Mouse (Mus musculus) forebrain, embryonic 14.5 days (tissue): ENCODE results near the gene Fgfr2. TPM values are rescaled to one million over a fixed set of nuclear protein-coding genes. Genes with fewer than 3 reads are reported as not detected.

ENCODE experiments used
- ATAC-seq: fragments of 200-750 bp; cut with Nextera tagmentation; 2 replicates; pipeline ENCODE4 v1.8.0; 2017; ENCODE audit warnings: mild to moderate bottlenecking, moderate library complexity
- DNase-seq: peaks from one replicate; pipeline ENCODE4 v3.0.0-alpha.2; 2015; ENCODE audit warnings: low spot score
- H3K27ac ChIP-seq: fragments of 300-500 bp; sonication (generic); 2 replicates; pipeline ENCODE4 v1.5.1; 2014; ENCODE audit warnings: low read depth, mild to moderate bottlenecking, control low read depth, low read length, moderate library complexity
- H3K27me3 ChIP-seq: fragments of 300-500 bp; sonication (generic); replicated peaks from 2 replicates; pipeline ENCODE4 v1.6.1; 2014; ENCODE audit warnings: low read length, control low read depth, mixed read lengths; ENCODE audit not compliant: control insufficient read depth, insufficient read depth
- H3K36me3 ChIP-seq: fragments of 300-500 bp; sonication (generic); 2 replicates; pipeline ENCODE4 v1.6.1; 2014; ENCODE audit warnings: low read length, control low read depth; ENCODE audit not compliant: control insufficient read depth, insufficient read depth
- H3K4me1 ChIP-seq: fragments of 300-500 bp; sonication (generic); 2 replicates; pipeline ENCODE4 v1.6.1; 2014; ENCODE audit warnings: antibody characterized with exemption, low read length, control low read depth; ENCODE audit not compliant: control insufficient read depth, insufficient read depth
- H3K4me2 ChIP-seq: fragments of 300-500 bp; sonication (generic); 2 replicates; pipeline ENCODE4 v1.6.1; 2014; ENCODE audit warnings: mild to moderate bottlenecking, control low read depth, low read length
- H3K4me3 ChIP-seq: fragments of 300-500 bp; sonication (generic); 2 replicates; pipeline ENCODE4 v1.5.1; 2014; ENCODE audit warnings: low read depth, low read length, control low read depth
- H3K9ac ChIP-seq: fragments of 300-500 bp; sonication (generic); 2 replicates; pipeline ENCODE4 v1.6.1; 2014; ENCODE audit warnings: mild to moderate bottlenecking, low read length, control low read depth, moderate library complexity
- H3K9me3 ChIP-seq: fragments of 300-500 bp; sonication (generic); replicated peaks from 2 replicates; pipeline ENCODE4 v1.6.1; 2016; ENCODE audit warnings: low read length, control low read depth, mixed read lengths; ENCODE audit not compliant: control insufficient read depth
- WGBS: fragments of 180-500 bp; shearing (Covaris S2); extraction: QIAGEN DNeasy Blood & Tissue Kit; methylation state at CpG from one replicate; pipeline ENCODE4 v1.1.7; 2014; 5-methylcytosine and 5-hydroxymethylcytosine counted together
- polyA plus RNA-seq: library from polyadenylated mRNA; unstranded; fragments of >200 nt; fragmentation: Nextera tagmentation; extraction: Ambion mirVana; gene quantifications from 2 replicates; pipeline ENCODE4 v1.2.1, GENCODE M21; 2014

Fgfr2 gene
- polyA plus RNA-seq, 1 experiment from 2014 or later, result 35.9 TPM

GRCm38 (mm10) chr7:131169099-131169498 is 1954.1 kb downstream of the Fgfr2 start:
- Histone ChIP-seq H3K27me3 (no peaks in the 10 kb centered on the region), H3K36me3 (no peaks in the 10 kb centered on the region), H3K27ac (no peak overlapping the region), H3K9me3 (no peaks in the 10 kb centered on the region), H3K4me3 (no peak overlapping the region), H3K4me2 (no peak overlapping the region), H3K4me1 (no peaks in the 10 kb centered on the region), H3K9ac (no peak overlapping the region)
- ATAC-seq (no peak), DNase-seq (no peak)
- 59% methylated on average over 2 of the region's 2 CpGs for WGBS

DNA sequence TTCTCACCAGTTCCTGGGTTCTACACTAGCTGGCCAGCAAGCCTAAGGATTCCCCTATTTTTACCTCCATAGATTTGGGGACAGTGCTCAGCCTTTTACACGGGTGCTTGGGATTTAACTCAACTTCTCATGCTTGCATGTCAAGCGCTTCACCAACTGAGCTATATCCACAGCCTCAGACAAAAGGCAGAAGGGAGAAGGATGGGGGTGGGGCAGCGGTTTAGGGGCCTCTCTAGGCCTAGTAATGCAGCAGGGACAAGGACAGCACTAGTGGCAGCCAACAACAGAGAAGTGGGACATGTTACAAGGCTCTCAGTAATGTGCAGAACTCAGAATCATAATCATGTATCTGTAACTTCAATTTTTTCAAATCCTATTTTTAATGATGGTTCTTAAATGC is 1955.4 kb downstream of the Fgfr2 start:
- no peaks in the 10 kb centered on the region for H3K4me1 ChIP-seq
- WGBS, result 79% methylated on average over 3 of the region's 3 CpGs
- no peak overlapping the region for H3K4me3 ChIP-seq
- DNase-seq, result no peak
- no peaks in the 10 kb centered on the region for H3K9me3 ChIP-seq
- ATAC-seq, result no peak
- no peaks in the 10 kb centered on the region for H3K27me3 ChIP-seq
- no peak overlapping the region for H3K27ac ChIP-seq
- no peak overlapping the region for H3K4me2 ChIP-seq
- no peaks in the 10 kb centered on the region for H3K36me3 ChIP-seq
- no peak overlapping the region for H3K9ac ChIP-seq

DNA sequence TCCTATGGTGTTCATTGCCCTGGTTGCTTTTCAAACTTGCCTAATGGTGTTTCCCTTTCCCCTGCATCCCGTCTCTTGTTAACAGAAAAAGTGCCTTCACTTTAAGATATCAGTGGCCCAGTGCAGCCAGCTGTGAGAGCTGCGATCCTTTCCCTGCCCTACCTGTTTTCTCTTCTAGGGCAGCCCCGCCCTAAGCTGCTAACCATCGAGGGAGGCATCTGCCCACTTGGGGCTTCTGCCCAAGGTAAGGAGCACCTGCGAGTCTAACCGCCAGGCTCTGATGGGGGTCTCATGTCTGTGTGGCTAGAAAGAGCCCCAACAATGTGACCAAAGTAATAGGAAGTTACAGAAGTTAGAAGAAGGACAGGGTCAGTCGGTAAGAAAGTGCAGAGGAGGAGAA is 1960.9 kb downstream of the Fgfr2 start:
- no peak overlapping the region for H3K9ac ChIP-seq
- H3K36me3 ChIP-seq, result no peaks in the 10 kb centered on the region
- no peaks in the 10 kb centered on the region for H3K4me1 ChIP-seq
- no peaks in the 10 kb centered on the region for H3K27me3 ChIP-seq
- H3K9me3 ChIP-seq, result no peaks in the 10 kb centered on the region
- ATAC-seq, result no peak
- no peak overlapping the region for H3K27ac ChIP-seq
- 82% methylated on average over 7 of the region's 7 CpGs for WGBS
- H3K4me2 ChIP-seq, result no peak overlapping the region
- H3K4me3 ChIP-seq, result no peak overlapping the region
- no peak for DNase-seq

DNA sequence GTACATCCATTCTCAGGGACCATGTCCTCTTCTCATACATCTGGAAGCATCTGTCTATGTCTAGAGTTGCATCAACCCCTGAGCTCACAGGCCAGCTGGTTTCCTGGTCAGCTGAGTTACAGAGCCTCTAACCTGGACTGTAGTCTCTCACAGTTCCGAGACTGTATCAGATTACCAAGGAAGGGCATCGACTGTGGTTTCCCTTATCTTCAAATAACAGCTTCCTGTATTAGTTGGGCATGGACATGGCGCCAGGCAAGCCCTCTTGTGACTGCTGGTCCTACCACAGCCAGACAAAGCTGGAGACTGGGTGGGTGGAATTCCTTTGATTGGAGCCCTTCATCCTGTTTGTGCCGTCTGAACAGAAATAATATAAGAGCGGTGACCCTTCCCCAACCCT is 1970.1 kb downstream of the Fgfr2 start:
- Histone ChIP-seq H3K4me2 (no peak overlapping the region), H3K4me3 (no peak overlapping the region), H3K9ac (no peak overlapping the region), H3K36me3 (no peaks in the 10 kb centered on the region), H3K9me3 (no peaks in the 10 kb centered on the region), H3K27ac (no peak overlapping the region), H3K4me1 (no peaks in the 10 kb centered on the region), H3K27me3 (no peaks in the 10 kb centered on the region)
- no peak for DNase-seq
- ATAC-seq, result no peak
- WGBS, result 87% methylated on average over 5 of the region's 5 CpGs

DNA sequence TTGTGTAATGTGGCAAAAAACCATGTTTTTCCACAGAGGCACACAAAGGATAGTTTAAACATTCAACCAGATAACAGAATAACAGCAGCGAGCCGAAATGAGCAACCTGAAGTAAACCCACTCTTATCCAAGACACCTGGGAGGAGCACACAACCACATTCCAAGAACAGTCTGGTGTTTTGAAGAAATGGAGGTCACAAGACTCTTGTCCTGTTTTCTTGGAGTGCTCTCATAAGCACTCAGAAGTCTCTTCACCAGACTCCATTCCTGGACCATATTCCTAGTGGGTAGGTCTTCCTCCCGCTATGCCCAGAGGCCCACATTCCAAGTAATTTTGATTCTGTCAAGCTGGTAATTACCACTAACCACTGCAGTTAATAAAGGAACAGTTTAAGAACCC is 1973.0 kb downstream of the Fgfr2 start:
- ATAC-seq (no peak), DNase-seq (no peak)
- Histone ChIP-seq H3K27ac (no peak overlapping the region), H3K4me1 (no peaks in the 10 kb centered on the region), H3K4me2 (no peak overlapping the region), H3K27me3 (no peaks in the 10 kb centered on the region), H3K4me3 (no peak overlapping the region), H3K9ac (no peak overlapping the region), H3K9me3 (no peaks in the 10 kb centered on the region), H3K36me3 (no peaks in the 10 kb centered on the region)
- WGBS, result 83% methylated on average over 3 of the region's 3 CpGs

GRCm38 (mm10) chr7:131146214-131146613 is 1976.9 kb downstream of the Fgfr2 start, which contains the start of gene 4933402N03Rik:
Gene 4933402N03Rik, minus strand, starts transcription at chr7:131146314.
- ATAC-seq, result no peak
- Histone ChIP-seq H3K27ac (no peak within 1 kb of the TSS), H3K4me1 (no peaks in the 10 kb centered on the region), H3K4me3 (no peak within 1 kb of the TSS), H3K9me3 (no peaks in the 10 kb centered on the region), H3K27me3 (no peaks in the 10 kb centered on the region), H3K4me2 (no peak within 1 kb of the TSS), H3K36me3 (no peaks in the 10 kb centered on the region), H3K9ac (no peak within 1 kb of the TSS)
- 91% methylated on average over 2 of the region's 2 CpGs for WGBS
- DNase-seq, result no peak

GRCm38 (mm10) chr7:131133181-131133580 is 1990.0 kb downstream of the Fgfr2 start:
- Histone ChIP-seq H3K9ac (no peak overlapping the region), H3K36me3 (no peaks in the 10 kb centered on the region), H3K9me3 (no peaks in the 10 kb centered on the region), H3K4me2 (no peak overlapping the region), H3K4me1 (no peaks in the 10 kb centered on the region), H3K4me3 (no peak overlapping the region), H3K27me3 (no peaks in the 10 kb centered on the region), H3K27ac (no peak overlapping the region)
- WGBS, result 76% methylated on average over 3 of the region's 3 CpGs
- no peak for ATAC-seq
- DNase-seq, result no peak

DNA sequence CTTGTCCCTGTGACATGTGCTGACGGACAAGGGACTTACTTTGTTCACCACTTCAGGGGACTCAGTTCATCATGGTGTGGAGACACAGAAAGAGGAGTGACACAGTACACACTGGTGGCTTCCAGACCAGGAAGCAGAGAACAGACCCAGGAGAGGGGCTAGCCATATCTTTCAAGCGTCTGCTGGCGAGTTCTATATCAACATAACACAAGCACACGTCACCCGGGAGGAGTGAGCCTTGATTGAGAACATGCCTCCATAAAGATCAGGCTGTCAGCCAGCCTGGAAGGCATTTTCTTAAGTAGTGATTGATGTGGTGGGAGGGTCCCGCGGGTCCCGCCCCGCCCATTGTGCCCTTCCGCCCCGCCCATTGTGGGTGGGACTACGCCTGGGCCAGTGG is 1993.1 kb downstream of the Fgfr2 start:
- Histone ChIP-seq H3K4me2 (no peak overlapping the region), H3K9ac (no peak overlapping the region), H3K27ac (no peak overlapping the region), H3K27me3 (no peaks in the 10 kb centered on the region), H3K4me1 (no peaks in the 10 kb centered on the region), H3K9me3 (no peaks in the 10 kb centered on the region), H3K4me3 (no peak overlapping the region), H3K36me3 (no peaks in the 10 kb centered on the region)
- DNase-seq, result no peak
- no peak for ATAC-seq
- WGBS, result 76% methylated on average over 12 of the region's 12 CpGs

GRCm38 (mm10) chr7:131122210-131122807 is 2000.8 kb downstream of the Fgfr2 start:
- H3K36me3 ChIP-seq, result no peaks in the 10 kb centered on the region
- H3K9ac ChIP-seq, result no peak overlapping the region
- DNase-seq, result no peak
- H3K27ac ChIP-seq, result no peak overlapping the region
- ATAC-seq, result no peak
- no peak overlapping the region for H3K4me2 ChIP-seq
- WGBS, result 98% methylated on average over 2 of the region's 2 CpGs
- H3K4me1 ChIP-seq, result no peaks in the 10 kb centered on the region
- no peak overlapping the region for H3K4me3 ChIP-seq
- no peaks in the 10 kb centered on the region for H3K27me3 ChIP-seq
- H3K9me3 ChIP-seq, result no peaks in the 10 kb centered on the region
